Mouse (Mus musculus) left cerebral cortex, postnatal 36 days (tissue): ENCODE results near the gene Arhgap18. TPM values are rescaled to one million over a fixed set of nuclear protein-coding genes. Genes with fewer than 3 reads are reported as not detected.
A peak's percentile ranks its signal among the peaks of the same experiment; 100 is the strongest.

ENCODE experiments used
- DNase-seq, 2 experiments: peaks; one replicate each; pipeline ENCODE4 v3.0.0; 2021 to 2022; ENCODE audit warnings: low spot score in 2 of 2, mixed read lengths in 1 of 2
- intact Hi-C: fragments of 180-260 bp; cut with DNase I; formaldehyde crosslinking; loops from one replicate; pipeline ENCODE4 v1.15.1; 2025
- total RNA-seq, 2 experiments: library from RNA; stranded (reverse); gene quantifications; 2 replicates each; pipeline ENCODE4 v1.2.3; 2021

Gene Arhgap18
- total RNA-seq, 2 experiments from 2014 or later, result 7.2 to 11.3 TPM

DNA sequence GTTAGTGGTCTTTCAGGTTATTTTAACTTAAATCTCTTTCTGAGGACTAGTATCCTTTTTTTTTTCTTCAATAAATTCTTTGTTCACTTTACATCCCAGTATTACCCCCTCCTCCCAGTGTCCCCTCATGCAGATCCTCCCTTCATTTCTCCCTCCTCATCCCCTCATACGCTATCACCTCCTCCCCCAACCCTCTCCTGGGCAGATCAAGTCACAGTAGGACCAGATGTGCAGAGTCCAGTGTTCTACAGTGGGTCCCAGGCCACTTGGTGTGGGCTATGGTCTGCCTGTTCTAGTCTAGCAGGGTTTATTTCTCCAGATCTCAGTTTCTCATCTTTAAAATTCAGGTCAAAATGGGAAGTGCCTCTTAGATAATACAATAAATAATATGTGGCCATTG, 67.7 kb downstream of the Arhgap18 start:
- DNase-seq, result no peak
- intact Hi-C loops, result no loop called here

- intact Hi-C loops, result no loop called here
- DNase-seq, result no peak
Observed at GRCm38 (mm10) chr10:26823997-26824396, 70.8 kb downstream of the Arhgap18 start.

DNA sequence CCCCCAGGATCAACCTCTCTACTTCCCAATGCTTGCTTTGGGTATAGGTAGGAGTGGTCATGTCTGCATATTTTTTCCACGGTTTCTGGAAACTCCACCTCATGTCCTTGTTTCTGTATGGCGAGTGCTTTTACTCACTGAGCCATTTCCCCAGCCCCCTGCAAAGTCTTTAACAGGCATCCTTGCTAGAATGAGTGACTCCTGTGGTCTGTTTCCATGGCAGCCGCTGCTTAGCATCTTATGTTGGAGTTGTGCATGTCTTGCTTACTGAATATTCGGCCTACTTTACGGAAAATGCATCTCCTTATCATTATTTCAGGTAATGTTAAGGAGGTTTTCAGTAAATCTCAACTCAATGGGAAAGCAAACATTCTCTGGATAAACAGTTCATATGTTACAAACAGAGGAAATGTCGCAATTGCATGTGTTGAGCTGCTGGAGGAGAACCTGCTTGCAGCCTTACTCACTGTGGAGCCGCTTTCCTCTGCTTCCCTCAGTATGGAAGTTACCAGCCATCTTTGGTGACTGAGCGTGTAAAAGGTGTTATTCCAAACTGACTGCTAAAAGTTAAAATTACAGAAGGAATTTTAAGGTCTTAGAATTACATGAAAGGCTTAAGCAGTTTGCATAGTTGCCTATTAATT, 72.1 kb downstream of the Arhgap18 start:
- intact Hi-C loops, result no loop called here
- peak in 1 of 2 experiments; percentile 9 for DNase-seq

DNA sequence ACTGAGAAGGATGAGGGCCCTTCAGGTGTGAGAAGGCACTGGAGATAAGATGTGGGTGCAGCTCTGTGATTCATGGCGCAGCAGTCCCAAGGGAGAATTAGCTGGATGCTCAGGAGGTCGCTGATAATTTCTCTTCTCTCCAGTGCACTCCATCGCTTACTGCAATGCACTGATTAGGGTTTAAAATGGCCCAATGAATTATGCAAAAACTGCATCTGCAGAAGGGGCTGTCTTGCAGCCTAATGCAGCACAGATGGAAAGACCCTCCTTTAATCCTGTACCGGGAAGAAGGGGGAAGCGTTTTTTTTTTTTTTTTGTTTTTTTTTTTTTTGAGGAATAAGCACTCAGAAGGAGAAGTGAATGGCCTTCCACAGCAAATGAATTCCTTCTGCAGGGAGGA, 74.1 kb downstream of the Arhgap18 start:
- intact Hi-C loops, result no loop called here
- no peak for DNase-seq

DNA sequence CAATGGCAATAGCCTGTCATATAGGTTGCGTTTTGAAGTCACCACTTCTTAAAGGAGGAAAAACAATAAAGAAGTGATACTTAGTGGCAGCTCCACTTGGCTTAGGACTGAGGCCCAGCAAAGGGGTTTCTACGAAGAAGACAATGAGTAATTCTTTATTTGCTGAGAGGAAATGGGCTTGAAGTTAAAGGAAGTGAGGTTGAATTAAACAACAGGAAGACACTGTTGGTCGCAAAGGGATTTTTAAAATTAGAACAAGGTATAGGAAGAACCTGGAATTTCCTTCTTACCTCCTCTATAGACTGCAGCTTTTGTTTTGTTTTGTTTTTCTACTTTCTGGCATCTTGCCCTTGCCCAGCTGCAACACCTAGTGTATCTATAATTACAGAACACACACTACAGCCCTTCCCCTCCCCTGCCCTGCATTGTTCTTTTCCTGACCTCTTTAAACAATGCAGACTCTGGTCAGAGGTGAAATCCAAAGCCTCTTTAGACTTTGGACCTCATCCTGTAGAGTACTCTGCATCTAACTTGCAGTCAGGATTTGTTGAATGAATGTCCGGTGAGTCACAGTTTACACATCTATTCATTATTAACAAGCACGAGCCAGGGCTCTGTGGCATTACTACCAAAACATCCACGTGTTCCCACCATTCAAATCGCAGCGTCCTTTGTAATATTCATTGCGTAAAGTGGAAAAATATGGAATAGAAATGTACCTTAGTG, 75.4 kb downstream of the Arhgap18 start:
- intact Hi-C loops, result no loop called here
- no peak for DNase-seq

DNA sequence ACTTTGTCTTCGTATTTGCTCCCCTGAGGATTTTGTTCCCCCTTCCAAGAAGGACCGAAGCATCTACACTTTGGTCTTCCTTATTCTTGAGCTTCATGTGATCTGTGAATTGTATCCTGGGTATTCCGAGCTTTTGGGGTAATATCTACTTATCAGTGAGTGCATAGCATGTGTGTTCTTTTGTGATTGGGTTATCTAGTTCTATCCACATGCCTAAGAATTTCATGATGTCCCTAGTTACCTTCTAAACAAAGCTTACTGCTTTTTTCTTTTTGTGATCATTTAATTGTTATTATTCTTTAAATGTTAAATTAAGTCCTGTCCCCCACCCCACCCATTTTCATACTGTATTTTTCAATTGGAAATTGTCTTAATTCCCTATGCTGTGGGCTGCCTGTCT, 78.8 kb downstream of the Arhgap18 start:
- intact Hi-C loops, result no loop called here
- no peak for DNase-seq

- no peak for DNase-seq
- intact Hi-C loops, result no loop called here
Observed at GRCm38 (mm10) chr10:26832669-26833249, 79.5 kb downstream of the Arhgap18 start.

GRCm38 (mm10) chr10:26833393-26833792, 80.2 kb downstream of the Arhgap18 start:
- intact Hi-C loops, result no loop called here
- DNase-seq, result no peak

DNA sequence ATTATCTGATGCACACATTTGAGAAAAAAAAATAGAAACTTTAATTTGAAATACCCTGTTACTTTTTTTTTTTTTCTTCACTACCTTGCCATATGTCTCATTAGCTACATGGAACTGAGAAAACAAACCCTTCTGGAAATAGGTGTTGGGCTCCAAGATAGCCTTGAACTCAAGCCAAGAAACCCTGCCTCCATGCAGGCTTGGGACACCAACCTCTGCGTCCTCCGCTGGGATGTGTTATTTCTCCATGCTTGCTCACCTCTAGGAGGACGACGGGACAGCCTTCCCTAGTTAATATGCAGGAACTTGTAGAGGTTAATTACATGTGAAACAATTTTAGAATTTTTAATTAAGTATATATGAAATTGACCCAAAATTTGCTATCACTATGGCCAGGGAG, 96.1 kb downstream of the Arhgap18 start:
- no peak for DNase-seq
- intact Hi-C loops, result no loop called here

GRCm38 (mm10) chr10:26849854-26850253, 96.6 kb downstream of the Arhgap18 start:
- intact Hi-C loops, result no loop called here
- DNase-seq, result no peak

- DNase-seq, result no peak
- intact Hi-C loops, result no loop called here
Observed at GRCm38 (mm10) chr10:26854556-26855100, 101.4 kb downstream of the Arhgap18 start.

- intact Hi-C loops, result no loop called here
- DNase-seq, result no peak
Observed at GRCm38 (mm10) chr10:26855851-26856535, 102.8 kb downstream of the Arhgap18 start.

GRCm38 (mm10) chr10:26857583-26857982, 104.4 kb downstream of the Arhgap18 start:
- intact Hi-C loops, result no loop called here
- DNase-seq, result no peak

- intact Hi-C loops, result no loop called here
Observed at GRCm38 (mm10) chr10:26858537-26858936, 105.3 kb downstream of the Arhgap18 start.

GRCm38 (mm10) chr10:26861231-26861630, 108.0 kb downstream of the Arhgap18 start:
- intact Hi-C loops, result no loop called here
- no peak for DNase-seq

More at GRCm38 (mm10) chr10:26858537-26858936, 105.3 kb downstream of the Arhgap18 start:
- no peak for DNase-seq

DNA sequence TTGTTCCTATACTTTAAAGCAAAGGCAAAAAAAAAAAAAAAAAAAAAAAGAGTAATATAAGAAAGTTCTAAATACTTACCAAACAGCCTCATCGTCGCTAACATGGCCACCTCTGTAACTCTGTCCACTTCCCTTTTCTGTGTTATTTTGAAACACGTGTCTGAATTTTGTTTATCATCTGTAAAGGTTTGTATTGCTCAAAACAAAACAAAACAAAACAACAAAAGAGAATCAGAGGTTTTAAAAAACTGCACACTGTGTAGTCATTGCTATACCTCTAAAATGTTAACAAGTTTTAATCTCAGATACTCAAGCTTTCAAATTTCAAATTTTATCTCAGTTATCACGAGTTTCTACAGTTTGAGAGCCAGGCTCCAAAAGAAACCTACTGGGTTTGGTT, 109.0 kb downstream of the Arhgap18 start:
- intact Hi-C loops, result no loop called here

GRCm38 (mm10) chr10:26863982-26864381, 110.8 kb downstream of the Arhgap18 start:
- intact Hi-C loops, result no loop called here
- no peak for DNase-seq

More for the DNA sequence above, 109.0 kb downstream of the Arhgap18 start:
- DNase-seq, result no peak

GRCm38 (mm10) chr10:26870802-26871201, 117.6 kb downstream of the Arhgap18 start:
- DNase-seq, result no peak
- intact Hi-C loops, result no loop called here

- peak; percentile 14 to 16 for DNase-seq
- intact Hi-C loops, result no loop called here
Observed at GRCm38 (mm10) chr10:26877309-26877708, 124.1 kb downstream of the Arhgap18 start.
